Mouse (Mus musculus): ENCODE measurements at regions not wholly inside any gene's neighbourhood (a gene's known extent, or its start where the extent isn't known, plus 50 kb on each side); places are given as distances from the start of the nearest gene placed in this dataset.
"Not testable (repeated sequence)": the region's sequence is repeated elsewhere in the genome, so short reads cannot be mapped to it uniquely, and the experiment has no call there.

DNA sequence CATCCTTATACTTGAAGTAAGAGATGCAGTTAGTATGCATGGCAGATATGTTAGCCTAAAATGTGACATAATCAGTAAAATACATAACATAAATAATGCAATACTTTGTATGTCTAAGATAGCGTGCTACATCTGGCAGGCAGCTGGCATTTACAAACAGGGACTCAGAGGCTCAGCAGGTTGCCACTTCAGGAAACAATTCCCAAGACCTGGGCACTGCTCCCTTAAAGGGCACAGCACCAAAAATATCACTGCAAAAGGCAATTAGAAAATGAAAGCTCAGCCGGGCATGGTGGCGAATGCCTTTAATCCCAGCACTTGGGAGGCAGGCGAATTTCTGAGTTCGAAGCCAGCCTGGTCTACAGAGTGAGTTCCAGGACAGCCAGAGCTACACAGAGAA is 544.0 kb downstream of the Zfp704 start:
- no peak for DNase-seq (ENCODE audit: low spot score in 2 of 2)

DNA sequence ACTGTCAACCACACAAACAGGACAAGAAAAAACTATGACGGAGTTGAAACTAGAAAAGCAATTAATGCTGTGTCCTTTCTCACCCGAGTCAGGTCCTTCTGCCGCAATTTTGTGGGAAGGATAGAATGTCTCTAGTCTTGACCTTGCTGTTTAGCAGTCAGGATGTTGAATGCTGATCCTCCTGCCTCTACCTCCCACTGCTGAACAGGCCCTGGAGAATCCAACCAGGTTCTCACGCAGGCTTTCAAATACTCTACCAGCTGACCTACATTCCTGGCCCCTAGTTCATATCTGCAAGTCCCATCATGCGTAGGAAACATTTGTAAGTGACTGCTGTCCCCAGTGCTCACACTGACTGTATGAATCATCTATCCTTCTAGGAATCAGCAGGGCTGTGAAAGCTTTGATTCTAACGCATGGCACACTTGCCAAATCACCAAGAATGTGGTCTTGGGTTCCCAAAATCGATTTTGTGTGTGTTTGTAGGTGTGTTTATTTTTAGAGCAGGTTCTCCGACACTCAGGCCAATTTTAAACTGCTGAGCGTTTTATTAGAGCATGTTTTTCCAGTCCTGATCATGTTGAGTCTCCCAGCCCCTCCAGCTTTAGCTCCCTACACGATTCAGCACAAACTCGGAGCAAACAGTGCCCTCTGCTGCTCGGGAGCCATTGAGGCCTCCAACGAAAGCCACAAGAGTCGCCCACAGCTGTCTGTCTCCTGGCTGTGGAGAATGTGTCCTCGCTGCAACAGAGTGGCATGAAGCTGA is 545.4 kb downstream of the Zfp704 start:
- DNase-seq (ENCODE audit: low spot score in 2 of 2): peak in 1 of 2 experiments; percentile 72

DNA sequence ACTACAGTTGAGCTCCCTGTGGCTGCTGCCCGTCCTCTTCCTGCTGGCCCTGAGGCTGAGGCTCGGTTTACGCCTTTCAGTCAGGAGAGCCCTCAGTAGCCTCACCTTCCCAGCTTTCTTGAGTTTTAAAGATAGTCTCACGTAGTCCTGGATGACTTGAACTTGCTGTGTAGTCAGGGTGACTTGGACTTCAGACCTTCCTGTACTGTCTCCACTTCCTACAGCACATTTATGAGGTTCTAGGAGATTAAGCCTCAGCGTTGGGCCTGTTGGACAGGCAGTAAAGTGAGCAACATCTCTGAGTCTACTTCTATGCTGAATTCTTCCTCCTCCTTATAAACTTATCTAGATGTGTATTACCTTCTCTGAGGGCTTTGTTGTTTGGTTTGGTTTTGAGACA is 546.2 kb downstream of the Zfp704 start:
- DNase-seq (ENCODE audit: low spot score in 2 of 2): no peak

DNA sequence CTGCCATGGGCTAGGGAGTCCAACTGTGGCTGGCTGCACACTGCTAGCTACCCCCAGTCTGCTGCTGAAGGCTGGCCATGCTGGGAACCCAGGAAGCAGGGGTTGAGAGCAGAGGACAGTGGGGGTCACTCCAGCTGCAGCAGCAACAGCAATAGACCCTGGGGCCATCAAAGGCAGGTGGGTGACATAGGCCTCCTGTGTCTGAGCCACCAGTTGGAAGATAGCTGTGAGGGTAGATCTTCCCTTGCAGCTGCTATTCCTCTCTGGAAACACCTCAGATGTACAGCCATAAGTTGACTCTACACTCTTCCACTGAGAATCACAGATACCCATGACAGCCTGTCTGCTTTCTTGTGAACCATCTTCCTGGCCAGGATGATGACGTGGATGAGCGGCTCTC is 548.5 kb downstream of the Zfp704 start:
- no peak for DNase-seq (ENCODE audit: low spot score in 2 of 2)

DNA sequence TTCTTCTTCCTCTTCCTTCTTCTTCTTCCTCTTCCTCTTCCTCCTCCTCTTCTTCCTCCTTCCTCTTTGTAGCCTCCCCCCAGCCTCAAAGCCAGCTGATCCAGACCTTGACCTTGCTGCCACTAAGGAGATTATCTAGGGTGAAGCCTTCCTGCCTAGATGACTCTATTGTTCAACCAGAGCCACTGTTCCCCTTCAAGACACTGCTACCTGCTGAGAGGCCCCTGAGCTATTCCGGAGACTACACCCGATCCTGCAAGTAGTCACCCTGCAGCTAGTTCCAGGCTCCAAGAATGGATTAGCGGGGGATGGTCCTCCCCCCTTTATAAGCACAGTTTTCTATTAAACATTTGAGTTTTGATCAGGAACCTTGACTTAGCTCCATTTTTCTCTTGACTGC is 552.2 kb downstream of the Zfp704 start:
- not testable (repeated sequence) for DNase-seq (ENCODE audit: low spot score in 2 of 2)

DNA sequence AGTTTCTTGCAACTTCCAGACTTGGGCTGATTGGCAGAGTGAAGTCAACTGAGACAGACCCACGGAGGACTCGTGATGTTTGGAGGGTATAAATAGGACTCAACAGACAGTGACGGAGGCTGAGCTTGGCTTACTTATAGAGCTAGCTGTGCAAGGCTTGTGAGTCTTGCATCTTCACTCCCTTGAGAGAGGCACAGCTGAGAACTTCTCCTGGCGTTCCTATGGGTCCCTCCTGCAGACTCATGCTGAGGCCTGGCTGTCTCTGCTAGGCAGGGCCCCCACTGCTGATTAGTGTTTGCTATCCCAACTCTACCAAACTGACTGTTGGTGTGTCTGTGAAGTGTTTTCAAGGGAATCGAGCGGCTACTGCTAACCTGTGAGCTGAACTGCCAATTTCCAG is 553.0 kb downstream of the Zfp704 start:
- DNase-seq (ENCODE audit: low spot score in 2 of 2): no peak

DNA sequence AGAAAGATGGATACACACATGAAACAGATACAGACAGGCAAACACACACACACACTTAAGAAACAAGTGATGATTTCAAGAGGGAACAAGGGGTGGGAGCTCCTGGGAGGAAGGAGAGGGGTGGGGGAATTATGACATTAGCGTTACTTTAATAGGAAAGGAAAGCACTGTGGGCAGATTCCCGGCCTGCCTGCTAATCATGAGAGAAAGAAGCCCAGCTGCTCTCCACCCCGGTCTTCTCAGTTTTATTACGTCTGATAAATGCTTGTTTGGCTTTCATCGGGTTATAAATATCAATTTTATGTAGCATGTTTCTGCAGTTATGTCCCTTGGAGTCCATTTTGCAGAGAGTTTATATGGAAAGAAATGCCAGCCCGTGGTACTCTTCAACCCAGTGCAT is 554.1 kb downstream of the Zfp704 start:
- no peak for DNase-seq (ENCODE audit: low spot score in 2 of 2)
